Mouse (Mus musculus): ENCODE data around the gene Dock7.
"Not testable (repeated sequence)": the region's sequence is repeated elsewhere in the genome, so short reads cannot be mapped to it uniquely, and the experiment has no call there.

Gene Dock7

DNA sequence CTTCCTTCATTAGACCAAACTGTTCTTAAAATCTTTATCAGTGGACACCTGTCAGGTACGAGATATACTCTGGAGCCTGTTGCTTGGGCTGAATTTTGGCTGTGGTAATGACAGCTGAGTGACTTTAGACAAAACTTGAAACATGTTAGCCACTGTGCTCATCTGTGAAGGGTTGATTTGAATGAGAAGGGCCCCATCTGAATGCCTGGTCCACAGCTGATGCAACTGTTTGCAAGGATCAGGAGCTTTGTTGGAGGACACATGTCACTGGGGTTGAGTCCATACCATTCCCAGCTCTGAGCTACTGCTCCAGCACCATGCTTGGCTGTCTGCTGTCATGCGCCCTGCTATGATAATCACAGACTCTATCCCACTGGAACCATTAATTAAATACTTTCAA, 115.1 kb downstream of the Dock7 start:
- DNase-seq: no peak

DNA sequence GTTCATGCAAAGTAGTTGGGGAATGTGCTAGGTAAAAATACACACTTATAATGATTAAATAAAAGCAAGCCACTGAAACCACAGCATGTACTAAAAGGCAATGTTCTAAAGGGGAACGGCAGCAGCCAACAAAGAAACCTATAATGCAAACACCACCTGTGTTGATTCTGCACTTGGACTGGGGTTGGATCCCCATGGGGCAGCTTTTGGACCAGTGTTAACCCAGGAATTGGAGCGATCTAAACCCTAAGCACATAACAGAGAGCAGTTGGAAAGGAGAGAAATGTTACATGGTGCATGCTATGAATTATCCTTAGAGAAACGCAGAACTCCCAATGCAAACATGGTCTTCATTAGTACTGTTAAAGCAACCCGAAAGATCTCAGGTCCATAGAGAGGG, 127.2 kb downstream of the Dock7 start:
- no peak for DNase-seq

DNA sequence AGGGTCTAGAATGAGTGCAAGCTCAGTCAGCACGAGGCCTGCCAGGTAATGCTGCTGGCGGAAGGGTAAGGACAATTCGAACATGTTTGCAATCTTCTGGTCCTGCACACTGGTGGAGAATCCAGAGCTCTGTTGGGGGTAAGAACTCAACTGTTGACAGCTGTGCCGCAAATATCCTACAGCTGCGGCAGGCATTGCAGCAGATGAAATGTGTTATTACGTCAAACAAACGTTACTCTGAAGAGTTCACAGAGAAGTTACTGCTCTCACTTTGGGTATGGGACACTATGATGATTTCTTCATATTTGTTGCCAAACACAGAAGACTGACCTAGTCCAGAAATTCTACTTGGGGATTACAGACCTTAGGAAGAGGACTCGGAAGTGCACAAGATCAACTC, 136.0 kb downstream of the Dock7 start:
- DNase-seq: no peak

DNA sequence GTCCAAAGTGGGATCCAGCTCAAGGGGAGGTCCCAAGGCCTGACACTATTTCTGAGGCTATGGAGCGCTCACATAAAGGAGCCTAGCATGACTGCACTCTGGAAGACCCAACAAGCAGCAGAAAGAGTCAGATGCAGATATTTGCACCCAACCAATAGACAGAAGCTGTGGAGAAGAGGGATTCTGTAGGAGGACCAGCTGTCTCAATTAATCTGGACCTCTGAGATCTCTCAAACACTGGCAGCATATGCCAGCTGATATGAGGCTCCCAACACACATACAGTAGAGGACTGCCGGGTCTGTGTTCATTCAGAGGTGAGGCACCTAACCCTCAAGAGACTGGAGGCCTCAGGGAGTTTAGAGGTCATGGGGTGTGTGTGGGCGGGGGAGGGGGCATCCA, 140.7 kb downstream of the Dock7 start:
- not testable (repeated sequence) for DNase-seq

DNA sequence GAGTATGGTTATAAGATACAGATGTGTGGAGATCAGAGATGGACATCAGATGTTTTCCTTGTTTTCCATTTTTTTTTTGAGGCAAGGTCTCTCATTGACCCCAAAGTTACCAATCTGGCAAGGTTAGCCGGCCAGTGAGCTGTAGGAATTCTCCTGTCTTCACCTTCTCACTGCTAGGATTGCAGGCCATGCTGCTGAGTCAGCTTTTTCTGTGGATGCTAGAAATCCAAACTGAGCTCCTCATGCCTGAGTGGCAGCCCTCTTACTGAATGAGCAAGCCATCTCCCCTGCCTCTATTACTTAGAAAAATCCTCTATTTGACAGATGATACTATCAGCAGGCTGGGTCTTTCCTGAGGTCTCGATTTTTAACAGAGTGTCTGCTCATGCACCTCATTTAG, 142.0 kb downstream of the Dock7 start:
- DNase-seq: no peak

DNA sequence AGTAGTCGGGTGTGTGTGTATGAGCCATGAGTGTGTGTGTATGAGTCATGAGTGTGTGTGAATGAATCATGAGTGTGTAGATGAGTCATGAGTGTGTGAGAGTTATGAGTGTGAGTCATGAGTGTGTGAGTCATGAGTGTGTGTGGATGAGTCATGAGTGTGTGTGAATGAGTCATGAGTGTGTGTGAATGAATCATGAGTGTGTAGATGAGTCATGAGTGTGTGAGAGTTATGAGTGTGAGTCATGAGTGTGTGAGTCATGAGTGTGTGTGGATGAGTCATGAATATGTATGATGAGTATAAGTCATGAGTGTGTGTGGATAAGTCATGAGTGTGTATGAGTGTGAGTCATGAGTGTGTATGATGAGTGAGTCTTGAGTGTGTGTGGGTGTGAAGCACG, 142.4 kb downstream of the Dock7 start:
- DNase-seq: not testable (repeated sequence)

DNA sequence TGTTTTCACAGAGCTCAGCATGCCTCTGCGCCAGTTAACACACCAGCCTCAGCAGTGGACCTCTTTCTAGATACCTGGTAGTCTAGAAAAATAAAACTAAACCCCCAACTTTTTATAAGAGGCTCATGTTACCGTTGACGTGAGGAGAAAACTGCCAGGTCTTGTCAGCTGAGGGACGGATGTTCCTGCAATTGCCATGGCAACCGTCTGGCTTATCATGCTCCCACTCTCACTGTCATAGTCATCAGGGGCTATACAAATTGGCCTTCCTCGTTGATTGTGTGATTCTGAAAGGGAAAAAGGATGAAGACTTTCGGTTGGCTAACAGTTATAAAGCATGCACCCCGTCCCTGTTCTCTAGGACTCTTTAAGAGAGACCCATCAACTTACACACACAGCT, 145.0 kb downstream of the Dock7 start:
- no peak for DNase-seq

DNA sequence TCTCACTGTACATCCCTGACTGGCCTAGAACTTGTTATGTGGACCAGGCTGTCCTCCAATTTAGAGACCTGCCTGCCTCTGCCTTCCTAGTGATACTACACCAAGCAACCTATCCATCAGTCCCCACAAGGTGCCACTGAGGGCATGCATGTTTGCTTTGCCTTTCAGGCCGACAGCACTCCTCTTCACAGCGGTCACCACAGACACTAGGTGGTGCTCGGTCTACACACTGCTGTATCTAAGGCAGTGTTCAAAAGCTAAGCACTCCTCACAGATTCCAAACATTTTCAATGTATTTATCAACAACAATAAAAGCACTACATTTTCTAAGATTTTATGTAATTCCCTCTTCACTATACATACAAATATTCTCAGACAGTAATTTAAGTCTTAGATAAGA, 150.8 kb downstream of the Dock7 start:
- no peak for DNase-seq

DNA sequence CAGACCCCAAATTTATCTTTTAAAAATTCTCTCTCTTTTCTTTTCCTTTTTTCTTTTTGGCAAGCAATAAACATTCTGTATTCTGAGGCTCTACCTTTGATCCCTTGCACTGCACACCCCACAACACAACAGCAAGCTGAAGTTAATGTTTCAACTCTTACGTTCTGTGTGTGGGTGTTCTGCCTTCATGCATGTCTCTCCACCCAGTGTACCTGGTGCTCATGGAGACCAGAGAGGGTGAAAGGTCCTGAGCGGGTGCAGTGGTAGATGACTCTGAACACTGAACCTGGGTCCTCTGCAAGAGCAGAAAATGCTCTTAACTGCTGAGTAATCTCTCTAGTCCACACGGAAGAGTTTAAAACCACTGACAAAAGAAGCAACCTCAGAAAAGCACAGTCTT, 160.5 kb downstream of the Dock7 start:
- no peak for DNase-seq

DNA sequence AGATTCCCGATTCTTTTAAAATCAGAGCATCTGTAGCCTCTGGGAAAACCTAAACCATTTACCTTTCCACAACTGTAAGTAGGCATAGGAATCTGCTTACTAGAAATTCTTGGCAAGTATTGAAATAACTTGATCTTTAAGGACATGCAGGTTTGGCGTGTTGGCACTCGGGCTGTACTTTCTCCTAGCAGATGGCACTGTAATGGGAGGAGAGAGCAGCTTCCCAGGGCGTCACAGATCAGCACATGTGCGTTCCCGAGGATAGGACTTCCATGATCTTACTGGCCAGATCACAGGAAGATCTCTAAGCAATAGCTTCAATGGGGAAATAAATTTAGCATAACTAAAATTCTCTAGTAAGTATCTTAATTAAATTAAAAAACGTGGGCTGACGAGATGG, 164.7 kb downstream of the Dock7 start:
- no peak for DNase-seq

DNA sequence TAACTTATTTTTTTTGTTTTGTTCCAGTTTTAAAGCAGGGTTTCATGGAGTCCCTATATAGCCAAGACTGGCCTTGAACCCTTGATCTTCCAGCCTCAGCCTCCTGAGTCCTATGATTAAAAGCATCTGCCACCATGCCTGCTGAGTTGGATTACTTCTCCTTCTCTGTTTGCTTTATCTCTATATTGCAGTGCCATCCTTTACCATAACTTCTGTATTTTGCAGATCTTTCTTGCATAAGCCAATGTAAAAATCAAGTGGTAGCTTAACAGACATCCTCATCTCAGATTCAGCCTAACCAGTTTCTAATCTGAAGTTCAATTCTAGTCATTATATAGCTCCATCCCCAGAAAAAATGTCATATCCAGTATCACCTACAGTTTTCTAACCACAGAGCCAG, 170.2 kb downstream of the Dock7 start:
- no peak for DNase-seq

DNA sequence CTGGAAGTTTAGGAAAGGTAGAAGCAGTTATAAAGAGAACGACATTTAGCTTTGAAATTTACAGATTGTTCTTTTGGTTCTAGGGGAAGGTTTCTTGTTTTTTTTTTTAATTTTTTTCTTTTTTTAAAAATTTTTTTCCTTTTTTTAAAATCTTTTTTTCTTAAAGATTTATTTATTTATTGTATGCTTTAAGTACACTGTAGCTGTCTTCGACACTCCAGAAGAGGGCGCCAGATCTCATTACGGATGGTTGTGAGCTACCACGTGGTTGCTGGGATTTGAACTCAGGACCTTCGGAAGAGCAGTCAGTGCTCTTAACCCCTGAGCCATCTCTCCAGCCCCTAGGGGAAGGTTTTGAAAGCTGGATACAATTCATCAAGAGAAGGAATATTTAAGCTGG, 182.5 kb downstream of the Dock7 start:
- DNase-seq: not testable (repeated sequence)

DNA sequence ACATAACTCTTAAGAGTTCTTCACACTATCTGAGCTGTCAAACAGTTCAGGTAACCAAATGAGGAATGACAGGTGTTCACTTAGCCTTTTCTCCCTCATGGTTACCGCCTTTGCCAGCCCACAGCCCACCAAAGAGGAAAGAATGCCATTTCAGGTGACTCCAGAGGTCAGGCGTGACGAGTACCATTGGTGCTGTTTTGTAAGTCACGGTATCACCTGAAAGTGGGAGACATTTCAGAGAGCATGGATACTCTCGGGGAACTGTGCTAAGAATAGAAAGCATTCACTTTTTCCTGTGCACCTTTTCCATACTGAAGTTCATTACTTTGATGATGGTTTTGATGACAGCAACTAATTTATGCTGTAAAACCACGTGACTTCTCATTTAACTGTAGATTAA, 184.7 kb downstream of the Dock7 start:
- DNase-seq: no peak

DNA sequence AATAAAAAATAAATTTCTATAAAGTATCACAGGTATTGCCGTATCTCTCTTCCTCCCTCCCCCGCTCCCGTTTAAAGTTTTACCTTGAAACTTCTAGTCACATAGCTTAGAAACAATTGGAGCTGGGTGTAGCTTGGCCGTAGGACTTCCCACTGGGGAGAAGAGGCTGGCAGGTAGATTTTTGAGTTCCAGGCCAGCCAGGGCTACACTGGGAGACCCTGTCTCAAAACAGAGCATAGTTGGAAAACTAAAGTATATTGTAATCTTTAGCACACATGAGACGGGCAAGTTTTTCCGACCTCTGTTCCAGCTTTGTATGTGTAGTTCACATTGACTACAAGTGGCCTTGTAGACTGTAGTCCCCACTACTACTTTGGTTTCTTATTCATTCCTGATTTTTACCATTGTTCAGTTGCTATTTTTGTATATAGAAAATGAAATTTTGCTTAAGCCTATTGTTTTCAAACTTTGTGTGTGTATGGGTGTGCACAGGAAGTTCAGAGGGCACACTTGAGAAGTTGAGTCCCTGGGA, 195.4 kb downstream of the Dock7 start:
- no peak for DNase-seq

DNA sequence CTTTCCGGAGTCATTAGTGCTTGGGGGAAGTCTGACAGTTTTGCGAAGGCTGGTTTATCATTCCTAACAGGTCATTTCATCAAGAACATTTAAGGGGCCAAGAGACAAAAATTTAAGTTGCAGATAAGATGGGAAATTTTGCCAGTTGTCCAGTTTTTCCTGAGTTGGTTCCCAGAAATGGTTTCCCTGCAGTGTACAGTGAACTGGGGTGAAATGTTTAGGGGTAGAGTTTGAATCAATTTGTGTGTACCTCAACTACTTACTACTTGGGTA, 195.9 kb downstream of the Dock7 start:
- DNase-seq: no peak

DNA sequence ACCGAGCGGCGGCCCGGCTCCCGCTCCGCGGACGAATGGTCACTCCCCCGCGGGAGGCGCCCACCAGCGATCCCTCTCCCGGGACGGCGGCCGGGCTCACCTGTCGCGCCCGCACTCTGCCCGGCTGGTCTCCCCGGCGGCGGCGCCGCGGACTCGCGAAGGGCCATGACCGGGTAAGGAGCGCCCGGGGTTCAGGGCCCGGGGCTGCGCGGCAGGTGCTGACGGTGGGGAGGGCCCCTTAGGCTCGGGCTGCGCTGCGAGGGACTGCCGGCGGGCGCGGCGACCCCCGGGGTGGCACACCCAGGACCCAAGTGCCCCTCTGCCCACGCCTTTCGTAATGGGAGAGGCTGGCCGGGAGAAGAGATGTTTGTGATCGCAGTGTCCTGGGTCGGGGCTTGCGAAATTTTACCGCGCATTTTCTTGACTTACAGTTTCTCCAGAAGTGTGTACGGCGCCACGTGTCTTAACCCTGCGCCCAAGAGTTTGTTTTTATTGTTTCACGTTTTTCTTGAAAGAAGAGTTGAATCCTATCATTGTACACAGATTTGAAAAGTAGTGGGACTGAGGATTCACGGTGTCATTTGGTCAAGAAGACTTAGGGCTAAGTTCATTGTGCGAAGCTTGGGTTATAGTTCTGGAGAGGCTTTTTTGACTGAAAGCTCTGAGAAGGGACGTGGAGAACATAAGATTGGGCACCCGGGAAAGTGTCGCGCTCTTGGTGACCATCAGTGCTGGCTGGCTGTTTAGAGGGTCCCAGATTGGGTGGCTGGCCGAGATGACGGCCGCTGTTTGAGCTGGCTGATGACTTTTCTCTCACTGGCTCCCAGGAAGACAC, 196.4 kb downstream of the Dock7 start:
- no peak for DNase-seq

DNA sequence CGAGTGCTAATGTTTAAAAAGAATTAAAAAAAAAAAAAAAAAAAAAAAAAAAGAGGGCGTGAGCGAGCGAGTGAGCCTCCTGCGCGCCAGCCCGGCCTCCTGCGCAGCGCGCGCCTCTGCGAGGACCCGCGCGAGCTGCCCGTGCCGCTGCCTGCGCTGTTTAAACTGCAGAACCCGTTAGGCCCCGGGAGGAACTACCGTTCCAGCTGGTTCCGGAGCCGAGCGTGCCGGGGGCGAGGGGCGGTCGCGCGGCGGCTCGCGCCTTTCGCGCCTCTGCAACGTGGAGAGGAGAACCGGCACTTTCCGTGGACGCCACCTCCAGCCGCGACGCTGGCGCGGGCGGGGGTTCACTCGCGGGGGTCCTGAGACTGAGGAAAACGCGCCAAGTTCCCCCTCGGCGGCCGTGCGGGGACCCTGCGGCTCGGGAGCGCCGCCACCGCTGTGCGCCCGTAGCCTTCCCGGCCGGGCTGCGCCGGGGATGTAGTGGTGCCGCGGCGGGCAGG, 197.1 kb downstream of the Dock7 start, which contains the start of gene Usp1:
Gene Usp1, plus strand, starts transcription at position 243 of the 503 bp plus-strand sequence.
- no peak for DNase-seq

DNA sequence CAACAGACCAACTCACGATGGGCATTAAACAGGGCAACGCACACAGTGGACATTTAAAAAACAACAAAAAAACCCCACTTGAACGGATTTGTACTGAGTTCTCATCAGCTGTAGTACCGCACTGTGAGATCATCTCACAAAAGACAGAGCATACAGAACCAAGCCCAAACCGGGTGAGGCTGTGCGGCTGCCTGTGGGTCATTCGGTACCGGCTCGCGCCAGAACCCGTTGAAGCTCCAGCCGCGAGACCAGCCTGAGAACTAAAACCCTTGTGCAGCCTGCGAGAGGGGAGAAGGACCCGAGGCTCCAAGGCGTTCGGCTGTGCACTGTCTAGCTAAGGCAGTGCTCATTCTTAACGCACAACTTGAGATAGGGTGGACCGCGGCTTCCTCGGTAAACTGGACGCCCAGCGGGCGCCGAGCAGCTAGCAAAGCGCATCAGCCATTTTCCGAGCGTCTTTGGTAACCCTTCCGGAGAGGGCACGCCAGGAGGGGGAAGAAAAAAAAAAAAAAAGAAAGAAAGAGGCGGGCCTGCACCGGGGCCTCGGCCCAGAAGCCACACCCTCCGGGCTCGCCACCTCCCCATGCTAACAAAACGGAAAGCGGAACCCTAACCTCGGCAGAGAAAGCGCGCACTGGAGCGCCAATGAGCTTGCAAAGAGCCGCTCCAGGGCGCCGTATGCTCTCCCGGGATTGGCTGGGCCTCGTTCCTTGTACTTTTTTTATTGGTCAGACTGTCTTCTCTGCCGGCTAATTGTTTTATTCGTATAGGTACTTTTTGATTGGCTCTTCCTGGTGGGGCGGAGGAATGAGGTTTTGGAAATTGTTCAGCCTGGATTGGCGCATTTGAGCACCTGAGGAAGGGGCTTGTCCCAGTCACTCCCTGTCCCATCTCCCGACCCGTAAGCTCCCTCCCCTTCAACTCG, 197.8 kb downstream of the Dock7 start:
- DNase-seq: peak; percentile 100

DNA sequence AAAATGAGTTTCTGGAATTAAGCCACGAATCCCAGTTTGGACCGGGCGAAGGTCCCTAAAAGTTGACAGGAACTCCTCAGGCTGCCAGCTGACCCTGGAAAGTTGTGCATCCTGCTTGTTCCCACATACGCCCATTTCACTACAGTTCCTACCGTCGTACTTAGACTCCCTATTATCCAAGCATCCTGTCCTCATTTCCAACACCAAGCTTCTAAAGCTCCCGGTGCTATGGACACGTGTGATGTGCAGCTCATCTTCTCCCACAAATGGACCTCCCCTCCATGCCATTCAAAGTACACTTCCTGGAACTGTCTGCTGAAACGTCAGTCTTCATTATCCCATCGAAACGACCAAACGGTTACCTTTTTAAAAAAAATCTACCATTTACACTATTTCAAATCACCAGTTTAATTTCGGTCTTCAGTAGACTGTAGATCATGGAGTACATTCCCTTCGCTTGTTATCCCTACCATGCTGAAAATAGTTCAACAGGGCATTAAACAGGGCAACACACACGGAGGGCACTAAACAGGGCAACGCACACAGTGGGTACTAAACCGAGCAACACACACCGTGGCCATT, 198.6 kb downstream of the Dock7 start:
- peak; percentile 54 for DNase-seq

DNA sequence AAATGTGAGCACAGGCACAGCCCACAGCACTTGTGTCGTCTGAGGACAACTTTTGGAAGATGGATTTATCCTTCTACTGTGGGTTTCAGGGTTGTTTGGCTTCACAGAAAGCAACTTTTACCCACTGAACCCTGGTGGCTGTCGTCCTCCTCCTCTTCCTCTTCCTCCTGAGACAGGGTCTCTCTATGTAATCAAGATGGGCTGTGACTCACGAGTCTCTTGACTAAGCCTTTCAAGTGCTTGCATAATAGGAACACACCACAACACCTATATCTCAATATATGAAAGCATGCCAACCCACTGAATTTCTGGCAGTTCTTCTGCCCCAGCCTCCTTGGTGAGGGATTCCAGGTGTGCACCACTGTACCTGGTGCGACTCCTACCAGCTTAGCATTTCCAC, 199.8 kb downstream of the Dock7 start:
- no peak for DNase-seq

DNA sequence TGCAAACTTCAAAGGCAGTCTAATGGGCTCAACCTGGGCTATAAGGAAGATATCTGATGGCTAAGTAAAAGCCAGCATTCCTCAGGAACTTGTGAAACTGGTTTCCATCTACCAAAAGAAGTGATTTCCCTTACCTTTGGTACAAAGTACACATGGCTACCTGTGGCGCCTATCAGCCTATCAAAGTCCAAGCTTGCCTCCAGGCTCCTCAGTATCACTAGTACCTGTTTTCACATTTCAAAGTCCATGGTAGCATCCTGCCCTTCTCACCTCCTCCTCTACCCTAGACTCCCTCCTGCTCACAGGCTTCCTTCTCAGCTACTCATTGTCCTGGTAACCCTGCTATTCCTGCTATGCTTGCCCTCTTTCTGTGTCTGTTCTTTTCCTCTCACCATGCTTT, 202.5 kb downstream of the Dock7 start:
- no peak for DNase-seq

DNA sequence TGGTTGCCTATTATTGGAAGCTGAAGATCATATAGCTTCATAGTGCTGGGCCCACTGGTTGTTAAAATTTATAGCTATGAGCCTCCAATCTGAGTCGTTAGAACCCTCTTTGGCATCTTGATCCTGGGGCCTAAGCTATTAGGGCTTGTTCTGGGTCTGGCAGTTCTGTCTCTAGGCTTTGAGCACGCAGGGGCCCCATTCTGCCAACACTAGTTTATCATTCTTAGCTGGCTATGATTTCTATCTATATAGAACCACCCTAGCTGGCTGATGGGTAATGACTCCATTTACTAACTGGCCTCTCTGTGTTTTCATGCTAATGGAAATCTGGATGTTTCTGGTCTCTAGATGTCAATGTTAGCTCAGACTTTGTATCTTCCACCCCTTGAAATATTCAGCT, 203.0 kb downstream of the Dock7 start:
- DNase-seq: no peak

DNA sequence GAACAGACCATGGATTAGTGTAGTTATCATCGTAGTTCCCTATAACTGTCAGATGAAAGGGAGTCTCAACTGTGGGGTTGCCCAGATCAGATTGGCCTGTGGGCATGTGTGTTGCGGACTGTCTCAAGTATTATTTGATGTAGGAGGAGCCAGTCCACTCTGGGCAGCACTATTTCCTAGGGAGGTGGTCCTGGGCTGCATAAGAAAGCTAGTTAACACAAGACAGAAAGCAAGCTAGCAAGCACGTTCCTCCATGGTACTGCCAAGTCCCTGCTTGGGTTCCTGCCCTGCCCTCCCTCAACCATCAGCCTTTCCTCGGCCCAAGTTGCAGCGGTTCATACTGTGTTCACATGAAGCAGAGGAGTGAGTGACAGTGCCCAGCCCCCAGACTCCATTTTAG, 210.5 kb downstream of the Dock7 start:
- no peak for DNase-seq

Data from retina, postnatal 1 day (tissue).